Mouse (Mus musculus): ENCODE results near the gene 1700029J07Rik. TPM values are rescaled to one million over a fixed set of nuclear protein-coding genes. Genes with fewer than 3 reads are reported as not detected.

1700029J07Rik gene
- polyA plus RNA-seq, 1 experiment from 2014 or later: 1.2 TPM

DNA sequence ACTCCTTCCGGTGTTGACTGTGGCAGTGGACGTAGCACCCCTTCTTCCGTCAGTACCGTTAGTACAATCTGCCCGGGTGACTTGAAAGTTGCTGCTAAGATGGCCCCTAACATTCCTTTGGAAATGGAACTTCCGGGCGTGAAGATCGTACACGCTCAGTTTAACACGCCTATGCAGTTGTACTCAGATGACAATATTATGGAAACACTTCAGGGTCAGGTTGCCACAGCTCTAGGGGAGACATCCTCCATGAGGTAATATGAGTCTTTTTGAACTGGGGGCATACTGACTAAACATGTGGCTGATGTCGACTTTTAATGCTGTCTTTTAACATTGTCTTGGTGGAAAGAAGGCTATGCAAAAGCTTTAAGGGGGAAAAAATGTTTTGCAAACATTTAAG is 61.3 kb downstream of the 1700029J07Rik start:
- Histone ChIP-seq H3K4me2 (replicated peaks; ENCODE audit: low read depth) (no peak overlapping the region), H3K4me3 (ENCODE audit: low read depth, low read length) (no peak overlapping the region), H3K27me3 (ENCODE audit: control insufficient read depth, insufficient read depth, low read length) (no peaks in the 10 kb centered on the region), H3K9me3 (ENCODE audit: control insufficient read depth, low read length) (no peaks in the 10 kb centered on the region), H3K4me1 (replicated peaks; ENCODE audit: control insufficient read depth, insufficient read depth) (no peaks in the 10 kb centered on the region), H3K36me3 (ENCODE audit: control insufficient read depth, insufficient read depth, low read length) (no peaks in the 10 kb centered on the region), H3K27ac (replicated peaks) (no peak overlapping the region), H3K9ac (ENCODE audit: low read length) (no peak overlapping the region)
- ATAC-seq (ENCODE audit: low FRiP score, low TSS enrichment) (no peak), DNase-seq (ENCODE audit: low spot score) (no peak)
- TF ChIP-seq EP300 (optimal IDR thresholded peaks at IDR 0.05) (no peak), CTCF (IDR thresholded peaks at IDR 0.05; ENCODE audit: low read depth) (no peak)
- 84% methylated on average over 11 of the region's 11 CpGs for WGBS

DNA sequence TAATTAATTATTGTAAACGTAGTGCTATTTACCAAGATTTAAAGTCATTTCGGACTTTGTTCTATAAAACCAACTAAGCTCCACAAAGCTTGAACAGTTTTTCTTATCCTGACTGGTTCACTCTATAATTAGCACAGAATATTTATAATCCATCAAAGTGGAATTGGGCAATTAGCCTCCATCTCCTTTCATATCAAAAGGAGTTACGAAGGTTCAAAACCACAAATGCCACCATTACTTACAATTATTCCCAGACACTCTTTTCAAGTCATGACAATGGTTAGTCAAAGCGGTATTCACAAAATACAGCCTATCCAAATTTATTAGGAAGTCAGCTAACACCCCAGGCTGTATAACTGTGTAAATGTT is 68.8 kb downstream of the 1700029J07Rik start:
- TF ChIP-seq EP300 (optimal IDR thresholded peaks at IDR 0.05) (no peak), CTCF (IDR thresholded peaks at IDR 0.05; ENCODE audit: low read depth) (no peak)
- no peak for ATAC-seq (ENCODE audit: low FRiP score, low TSS enrichment)
- no peak for DNase-seq (ENCODE audit: low spot score)
- Histone ChIP-seq H3K27me3 (ENCODE audit: control insufficient read depth, insufficient read depth, low read length) (no peaks in the 10 kb centered on the region), H3K9ac (ENCODE audit: low read length) (no peak overlapping the region), H3K9me3 (ENCODE audit: control insufficient read depth, low read length) (no peaks in the 10 kb centered on the region), H3K27ac (replicated peaks) (no peak overlapping the region), H3K4me2 (replicated peaks; ENCODE audit: low read depth) (no peak overlapping the region), H3K4me3 (ENCODE audit: low read depth, low read length) (no peak overlapping the region), H3K36me3 (ENCODE audit: control insufficient read depth, insufficient read depth, low read length) (no peaks in the 10 kb centered on the region), H3K4me1 (replicated peaks; ENCODE audit: control insufficient read depth, insufficient read depth) (no peaks in the 10 kb centered on the region)
- WGBS: 71% methylated on average over 4 of the region's 4 CpGs

DNA sequence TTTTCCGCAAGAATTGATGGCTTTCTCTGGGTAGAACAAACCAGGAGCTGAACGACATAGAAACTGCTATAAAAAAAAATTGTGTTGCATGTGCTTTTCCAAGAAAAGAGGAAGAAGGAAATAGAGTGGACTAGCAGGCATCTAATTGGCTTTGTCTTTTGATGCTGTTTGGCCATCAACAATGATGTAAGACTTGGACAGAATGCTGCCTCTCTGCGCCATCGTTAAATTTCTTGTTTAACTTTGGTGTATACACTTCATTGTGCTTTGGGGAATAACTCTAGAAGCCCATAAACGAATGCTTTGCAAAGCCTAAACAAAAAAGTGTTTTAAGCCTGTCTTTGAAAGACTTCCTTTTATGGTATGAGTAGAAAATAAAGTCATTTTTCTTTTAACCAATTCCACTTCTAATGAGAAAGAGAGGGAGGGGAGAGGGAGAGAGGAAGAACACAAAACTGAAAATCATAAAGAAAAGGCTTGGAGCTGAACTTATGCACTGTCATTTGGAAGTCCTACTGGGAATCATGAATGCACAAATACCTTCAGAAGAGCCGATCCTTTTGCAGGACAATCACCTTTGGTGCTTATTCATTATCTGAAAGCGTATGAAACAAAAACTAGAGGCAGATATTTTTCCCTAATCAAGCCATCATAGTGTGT is 69.3 kb downstream of the 1700029J07Rik start:
- WGBS: 60% methylated on average over 7 of the region's 7 CpGs
- Histone ChIP-seq H3K36me3 (ENCODE audit: control insufficient read depth, insufficient read depth, low read length) (no peaks in the 10 kb centered on the region), H3K27ac (replicated peaks) (no peak overlapping the region), H3K4me1 (replicated peaks; ENCODE audit: control insufficient read depth, insufficient read depth) (no peaks in the 10 kb centered on the region), H3K9ac (ENCODE audit: low read length) (no peak overlapping the region), H3K4me3 (ENCODE audit: low read depth, low read length) (no peak overlapping the region), H3K27me3 (ENCODE audit: control insufficient read depth, insufficient read depth, low read length) (no peaks in the 10 kb centered on the region), H3K9me3 (ENCODE audit: control insufficient read depth, low read length) (no peaks in the 10 kb centered on the region), H3K4me2 (replicated peaks; ENCODE audit: low read depth) (no peak overlapping the region)
- ATAC-seq (ENCODE audit: low FRiP score, low TSS enrichment): no peak; the same call in 1 of the 2 replicates
- TF ChIP-seq EP300 (optimal IDR thresholded peaks at IDR 0.05) (no peak), CTCF (IDR thresholded peaks at IDR 0.05; ENCODE audit: low read depth) (no peak)
- DNase-seq (ENCODE audit: low spot score): no peak

DNA sequence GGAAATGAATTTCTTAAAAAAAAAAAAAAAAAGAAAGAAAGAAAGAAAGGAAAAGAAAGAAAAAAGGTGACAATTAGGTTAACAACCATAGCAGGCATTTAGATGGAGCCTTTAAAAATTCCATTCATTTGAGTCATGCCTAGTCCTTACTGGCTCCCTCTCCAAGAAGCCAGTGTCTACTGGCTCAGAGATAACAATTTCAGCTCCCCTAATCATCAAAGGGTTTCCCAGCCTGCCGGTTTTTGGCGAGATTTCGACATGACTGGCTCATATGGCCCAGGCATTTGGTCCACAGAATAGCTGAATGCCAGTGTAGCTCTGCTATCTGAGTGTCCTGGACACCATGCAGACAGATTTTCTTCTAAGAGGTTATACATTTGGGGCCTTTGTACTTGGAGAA is 71.4 kb downstream of the 1700029J07Rik start:
- DNase-seq (ENCODE audit: low spot score) (no peak), ATAC-seq (ENCODE audit: low FRiP score, low TSS enrichment) (no peak)
- Histone ChIP-seq H3K36me3 (ENCODE audit: control insufficient read depth, insufficient read depth, low read length) (no peaks in the 10 kb centered on the region), H3K9me3 (ENCODE audit: control insufficient read depth, low read length) (no peaks in the 10 kb centered on the region), H3K4me1 (replicated peaks; ENCODE audit: control insufficient read depth, insufficient read depth) (no peaks in the 10 kb centered on the region), H3K27ac (replicated peaks) (no peak overlapping the region), H3K27me3 (ENCODE audit: control insufficient read depth, insufficient read depth, low read length) (no peaks in the 10 kb centered on the region), H3K4me2 (replicated peaks; ENCODE audit: low read depth) (no peak overlapping the region), H3K4me3 (ENCODE audit: low read depth, low read length) (no peak overlapping the region), H3K9ac (ENCODE audit: low read length) (no peak overlapping the region)
- TF ChIP-seq CTCF (IDR thresholded peaks at IDR 0.05; ENCODE audit: low read depth) (no peak), EP300 (optimal IDR thresholded peaks at IDR 0.05) (no peak)
- WGBS: 21% methylated on average over 3 of the region's 3 CpGs

Other genes starting within 250 kb of the 1700029J07Rik start
- 253 and 256 TPM in 2 replicates for gene Pdlim3, start 89.8 kb downstream of the 1700029J07Rik start, polyA plus RNA-seq (2015; fragmentation: Nextera tagmentation; extraction: Ambion mirVana)
- 0.11 TPM in 1 of 2 replicates, not detected in the other for gene Ccdc110, start 40.6 kb downstream of the 1700029J07Rik start, polyA plus RNA-seq (2015; fragmentation: Nextera tagmentation; extraction: Ambion mirVana)
- 68.8 and 73.8 TPM in 2 replicates for gene Ufsp2, start 276 bp upstream of the 1700029J07Rik start, polyA plus RNA-seq (2015; fragmentation: Nextera tagmentation; extraction: Ambion mirVana)
- 0.15 and 0.24 TPM in 2 replicates for gene Lrp2bp, start 24.1 kb upstream of the 1700029J07Rik start, polyA plus RNA-seq (2015; fragmentation: Nextera tagmentation; extraction: Ambion mirVana)
- 16.0 and 17.7 TPM in 2 replicates for gene Ankrd37, start 30.5 kb upstream of the 1700029J07Rik start, polyA plus RNA-seq (2015; fragmentation: Nextera tagmentation; extraction: Ambion mirVana)
- gene Cfap97, start 176.5 kb upstream of the 1700029J07Rik start, polyA plus RNA-seq (2015; fragmentation: Nextera tagmentation; extraction: Ambion mirVana): 12.2 and 16.9 TPM in 2 replicates
- gene Snx25, start 176.9 kb upstream of the 1700029J07Rik start, polyA plus RNA-seq (2015; fragmentation: Nextera tagmentation; extraction: Ambion mirVana): 3.1 and 4.3 TPM in 2 replicates
- gene Slc25a4, start 236.0 kb upstream of the 1700029J07Rik start, polyA plus RNA-seq (2015; fragmentation: Nextera tagmentation; extraction: Ambion mirVana): 315 and 344 TPM in 2 replicates

Measured in stomach, postnatal 0 days (tissue).